Mouse (Mus musculus) ovary, adult 18-20 months (tissue): ENCODE data around the gene AV320801.
"Not testable (repeated sequence)": the region's sequence is repeated elsewhere in the genome, so short reads cannot be mapped to it uniquely, and the experiment has no call there.

Experiments
- DNase-seq: peaks from one replicate; pipeline ENCODE4 v3.0.0; 2022; ENCODE audit warnings: low spot score, mixed read lengths

AV320801 gene

GRCm38 (mm10) chrX:135494288-135494687 is at the start of gene AV320801:
Gene AV320801 (plus strand): TSS chrX:135494588.
- not testable (repeated sequence) for DNase-seq

GRCm38 (mm10) chrX:135464160-135464559 is 30.2 kb upstream of the AV320801 start:
- DNase-seq: not testable (repeated sequence)

GRCm38 (mm10) chrX:135481902-135482301 is 12.5 kb upstream of the AV320801 start:
- DNase-seq: not testable (repeated sequence)

GRCm38 (mm10) chrX:135483183-135483582 is 11.2 kb upstream of the AV320801 start:
- DNase-seq: not testable (repeated sequence)
